Mouse (Mus musculus): ENCODE data around the gene Adrm1. TPM values are rescaled to one million over a fixed set of nuclear protein-coding genes. Genes with fewer than 3 reads are reported as not detected.

The Adrm1 gene
- polyA plus RNA-seq, 1 experiment from 2014 or later, result 174 TPM

DNA sequence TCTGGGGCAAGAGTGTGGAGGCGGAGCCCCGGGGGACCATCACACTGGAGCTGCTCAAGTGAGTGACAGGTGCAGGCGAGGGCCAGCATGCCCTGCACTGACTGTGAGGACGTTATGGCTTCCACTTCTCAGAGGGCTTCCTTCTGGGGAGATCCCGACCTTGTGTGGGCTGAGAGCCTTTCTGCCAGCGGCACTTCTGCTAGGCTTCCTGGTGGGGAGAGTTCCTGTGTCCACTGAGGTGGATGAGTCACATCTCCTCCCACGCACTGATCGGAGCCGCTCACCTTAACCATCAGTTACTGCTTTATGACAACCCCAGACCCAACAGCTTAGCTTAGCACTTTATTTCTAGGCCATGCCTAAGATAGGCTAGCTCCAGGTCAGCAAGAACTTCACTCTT is 22.7 kb upstream of the Adrm1 start:
- no peaks in the 10 kb centered on the region for H3K9me3 ChIP-seq (ENCODE audit: control insufficient read depth, low read length)
- H3K9ac ChIP-seq (ENCODE audit: low read depth, low read length), result no peak overlapping the region
- no peaks in the 10 kb centered on the region for H3K4me1 ChIP-seq (replicated peaks; ENCODE audit: control insufficient read depth, insufficient read depth, low read length)
- H3K4me2 ChIP-seq (replicated peaks; ENCODE audit: low read depth, low read length), result no peak overlapping the region
- no peak overlapping the region for H3K27ac ChIP-seq (ENCODE audit: low read depth, low read length)
- ATAC-seq (ENCODE audit: low FRiP score) (no peak), DNase-seq (ENCODE audit: low spot score) (no peak)
- H3K27me3 ChIP-seq (ENCODE audit: control insufficient read depth, insufficient read depth, low read length), result no peaks in the 10 kb centered on the region
- H3K36me3 ChIP-seq (ENCODE audit: control insufficient read depth, insufficient read depth, low read length), result 0 out of 2 replicates have a peak, but pooled peaks cover 4% of the 10 kb centered on the region
- 91% methylated on average over 9 of the region's 9 CpGs for WGBS
- H3K4me3 ChIP-seq (ENCODE audit: low read depth, low read length), result no peak overlapping the region

GRCm38 (mm10) chr2:180154796-180155195 is 16.5 kb upstream of the Adrm1 start:
- peaks cover 2% of the 10 kb centered on the region; the same call in 1 of the 2 replicates for H3K36me3 ChIP-seq (ENCODE audit: control insufficient read depth, insufficient read depth, low read length)
- no peaks in the 10 kb centered on the region for H3K9me3 ChIP-seq (ENCODE audit: control insufficient read depth, low read length)

DNA sequence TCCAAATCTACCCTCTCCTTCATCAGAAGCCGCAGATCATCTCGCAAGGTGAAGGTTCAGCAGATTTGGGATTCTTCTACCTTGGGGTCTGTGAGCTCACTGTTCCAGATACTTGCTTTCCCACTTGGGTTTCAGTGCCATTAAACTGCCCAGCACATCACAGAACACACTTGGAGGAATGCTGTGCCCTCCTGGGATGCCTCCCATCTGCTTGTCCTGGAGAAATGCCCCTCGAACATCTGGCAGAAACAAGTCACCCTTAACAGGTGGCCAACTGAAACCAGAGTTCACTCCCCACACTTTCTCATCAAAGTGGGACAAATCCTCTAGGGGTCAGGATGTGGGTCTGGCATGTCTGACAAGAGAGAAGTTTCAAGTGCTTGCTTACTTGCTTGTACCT is 12.7 kb upstream of the Adrm1 start:
- DNase-seq (ENCODE audit: low spot score) (no peak), ATAC-seq (ENCODE audit: low FRiP score) (no peak)
- no peak overlapping the region for H3K4me2 ChIP-seq (replicated peaks; ENCODE audit: low read depth, low read length)
- H3K9me3 ChIP-seq (ENCODE audit: control insufficient read depth, low read length), result no peaks in the 10 kb centered on the region
- peaks cover 5% of the 10 kb centered on the region; the same call in 1 of the 2 replicates for H3K36me3 ChIP-seq (ENCODE audit: control insufficient read depth, insufficient read depth, low read length)
- H3K4me3 ChIP-seq (ENCODE audit: low read depth, low read length), result no peak overlapping the region
- no peaks in the 10 kb centered on the region for H3K27me3 ChIP-seq (ENCODE audit: control insufficient read depth, insufficient read depth, low read length)
- WGBS, result 93% methylated on average over 3 of the region's 3 CpGs
- H3K27ac ChIP-seq (ENCODE audit: low read depth, low read length), result no peak overlapping the region
- no peaks in the 10 kb centered on the region for H3K4me1 ChIP-seq (replicated peaks; ENCODE audit: control insufficient read depth, insufficient read depth, low read length)
- H3K9ac ChIP-seq (ENCODE audit: low read depth, low read length), result no peak overlapping the region

More at GRCm38 (mm10) chr2:180154796-180155195, 16.5 kb upstream of the Adrm1 start:
- H3K4me3 ChIP-seq (ENCODE audit: low read depth, low read length), result no peak overlapping the region
- H3K4me1 ChIP-seq (replicated peaks; ENCODE audit: control insufficient read depth, insufficient read depth, low read length), result no peaks in the 10 kb centered on the region
- no peak for ATAC-seq (ENCODE audit: low FRiP score)
- 75% methylated on average over 3 of the region's 3 CpGs for WGBS
- DNase-seq (ENCODE audit: low spot score), result no peak
- H3K27me3 ChIP-seq (ENCODE audit: control insufficient read depth, insufficient read depth, low read length), result no peaks in the 10 kb centered on the region
- no peak overlapping the region for H3K4me2 ChIP-seq (replicated peaks; ENCODE audit: low read depth, low read length)
- no peak overlapping the region for H3K27ac ChIP-seq (ENCODE audit: low read depth, low read length)
- H3K9ac ChIP-seq (ENCODE audit: low read depth, low read length), result no peak overlapping the region

GRCm38 (mm10) chr2:180165855-180166254 is 5.4 kb upstream of the Adrm1 start:
- H3K4me3 ChIP-seq (ENCODE audit: low read depth, low read length), result no peak overlapping the region
- H3K4me1 ChIP-seq (replicated peaks; ENCODE audit: control insufficient read depth, insufficient read depth, low read length), result no peaks in the 10 kb centered on the region; the same call in 1 of the 2 replicates
- peaks cover 3% of the 10 kb centered on the region; the same call in 1 of the 2 replicates for H3K36me3 ChIP-seq (ENCODE audit: control insufficient read depth, insufficient read depth, low read length)
- H3K27me3 ChIP-seq (ENCODE audit: control insufficient read depth, insufficient read depth, low read length), result no peaks in the 10 kb centered on the region
- H3K9ac ChIP-seq (ENCODE audit: low read depth, low read length), result no peak overlapping the region
- DNase-seq (ENCODE audit: low spot score), result no peak
- H3K27ac ChIP-seq (ENCODE audit: low read depth, low read length), result no peak overlapping the region
- no peak for ATAC-seq (ENCODE audit: low FRiP score)
- no peaks in the 10 kb centered on the region for H3K9me3 ChIP-seq (ENCODE audit: control insufficient read depth, low read length)
- WGBS, result 88% methylated on average over 2 of the region's 2 CpGs
- H3K4me2 ChIP-seq (replicated peaks; ENCODE audit: low read depth, low read length), result no peak overlapping the region

- no peak overlapping the region for H3K4me3 ChIP-seq (ENCODE audit: low read depth, low read length)
- 88% methylated on average over 2 of the region's 2 CpGs for WGBS
- no peak for DNase-seq (ENCODE audit: low spot score)
- no peaks in the 10 kb centered on the region for H3K9me3 ChIP-seq (ENCODE audit: control insufficient read depth, low read length)
- H3K27ac ChIP-seq (ENCODE audit: low read depth, low read length), result no peak overlapping the region
- no peak for ATAC-seq (ENCODE audit: low FRiP score)
- H3K9ac ChIP-seq (ENCODE audit: low read depth, low read length), result no peak overlapping the region
- no peaks in the 10 kb centered on the region; the same call in 1 of the 2 replicates for H3K4me1 ChIP-seq (replicated peaks; ENCODE audit: control insufficient read depth, insufficient read depth, low read length)
- no peak overlapping the region for H3K4me2 ChIP-seq (replicated peaks; ENCODE audit: low read depth, low read length)
- H3K36me3 ChIP-seq (ENCODE audit: control insufficient read depth, insufficient read depth, low read length), result peaks cover 3% of the 10 kb centered on the region; the same call in 1 of the 2 replicates
- no peaks in the 10 kb centered on the region for H3K27me3 ChIP-seq (ENCODE audit: control insufficient read depth, insufficient read depth, low read length)
Measured at GRCm38 (mm10) chr2:180166869-180167268, 4.4 kb upstream of the Adrm1 start.

DNA sequence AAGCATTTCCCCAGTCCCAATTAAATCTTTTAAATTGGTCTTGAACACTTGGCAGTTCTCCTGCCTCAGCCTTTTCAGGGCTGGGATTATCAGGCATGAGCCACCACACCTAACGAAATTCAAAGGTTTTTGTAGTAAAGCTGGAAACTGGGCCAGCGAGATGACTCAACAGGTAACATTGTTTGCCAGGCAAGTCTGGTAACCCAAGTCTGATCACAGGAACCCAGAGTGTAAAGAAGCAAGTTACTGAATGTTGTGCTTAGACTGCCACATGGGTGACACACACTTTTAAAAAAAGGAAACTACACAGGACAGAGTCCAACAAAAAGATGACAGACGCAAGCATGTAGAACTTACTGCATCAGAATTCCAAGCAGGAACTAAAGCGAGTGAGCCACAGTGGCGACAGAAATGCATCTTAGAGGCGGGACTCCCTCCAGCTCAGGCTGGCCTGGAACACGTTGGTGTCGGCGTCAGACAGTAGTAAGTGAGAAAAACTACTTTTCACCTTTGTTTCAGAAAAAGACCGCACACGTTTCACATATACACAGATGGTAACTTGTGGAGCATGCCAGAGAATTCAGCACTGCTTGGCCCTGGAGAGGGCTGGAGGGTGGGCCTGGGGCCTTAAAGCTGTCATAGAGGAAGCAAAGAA is 1.0 kb upstream of the Adrm1 start:
- Histone ChIP-seq H3K4me1 (replicated peaks; ENCODE audit: control insufficient read depth, insufficient read depth, low read length) (no peaks in the 10 kb centered on the region; the same call in 1 of the 2 replicates), H3K4me2 (replicated peaks; ENCODE audit: low read depth, low read length) (no peak overlapping the region), H3K27me3 (ENCODE audit: control insufficient read depth, insufficient read depth, low read length) (no peaks in the 10 kb centered on the region), H3K36me3 (ENCODE audit: control insufficient read depth, insufficient read depth, low read length) (peaks cover 5% of the 10 kb centered on the region; the same call in 1 of the 2 replicates), H3K9ac (ENCODE audit: low read depth, low read length) (no peak overlapping the region), H3K9me3 (ENCODE audit: control insufficient read depth, low read length) (no peaks in the 10 kb centered on the region), H3K4me3 (ENCODE audit: low read depth, low read length) (no peak overlapping the region), H3K27ac (ENCODE audit: low read depth, low read length) (no peak overlapping the region)
- WGBS, result 93% methylated on average over 11 of the region's 11 CpGs
- no peak for ATAC-seq (ENCODE audit: low FRiP score)
- no peak for DNase-seq (ENCODE audit: low spot score)

- Histone ChIP-seq H3K36me3 (ENCODE audit: control insufficient read depth, insufficient read depth, low read length) (peaks cover 7% of the 10 kb centered on the region; the same call in 1 of the 2 replicates), H3K9me3 (ENCODE audit: control insufficient read depth, low read length) (no peaks in the 10 kb centered on the region), H3K4me2 (replicated peaks; ENCODE audit: low read depth, low read length) (peak overlapping the region; percentile 93), H3K27ac (ENCODE audit: low read depth, low read length) (peak overlapping the region; percentile 82), H3K9ac (ENCODE audit: low read depth, low read length) (peak overlapping the region; percentile 81), H3K4me1 (replicated peaks; ENCODE audit: control insufficient read depth, insufficient read depth, low read length) (no peaks in the 10 kb centered on the region; the same call in 1 of the 2 replicates), H3K4me3 (ENCODE audit: low read depth, low read length) (peak overlapping the region; percentile 68), H3K27me3 (ENCODE audit: control insufficient read depth, insufficient read depth, low read length) (no peaks in the 10 kb centered on the region)
- no peak for DNase-seq (ENCODE audit: low spot score)
- peak; percentile 81 for ATAC-seq (ENCODE audit: low FRiP score)
- under 1% methylated on average over 67 of the region's 80 CpGs for WGBS
Measured at GRCm38 (mm10) chr2:180171522-180172070, 311 bp downstream of the Adrm1 start.

DNA sequence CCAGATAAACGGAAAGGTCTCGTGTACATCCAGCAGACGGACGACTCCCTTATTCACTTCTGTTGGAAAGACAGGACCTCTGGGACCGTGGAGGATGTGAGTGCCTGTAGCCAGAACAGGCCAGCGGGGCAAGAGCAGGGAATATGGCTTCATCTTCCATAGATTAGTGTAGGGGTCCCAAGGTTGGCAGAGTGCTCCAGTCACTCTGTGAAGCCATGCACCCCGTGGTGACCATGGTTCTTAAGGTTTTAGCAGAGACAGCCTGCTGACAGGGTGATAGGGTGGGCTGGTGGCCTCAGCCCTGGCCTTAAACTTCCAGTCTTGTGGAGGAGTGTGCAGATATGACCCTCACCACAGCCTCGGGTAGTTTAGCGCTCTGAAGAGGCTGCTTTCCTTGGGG is 867 bp downstream of the Adrm1 start:
- Histone ChIP-seq H3K4me1 (replicated peaks; ENCODE audit: control insufficient read depth, insufficient read depth, low read length) (no peaks in the 10 kb centered on the region; the same call in 1 of the 2 replicates), H3K4me2 (replicated peaks; ENCODE audit: low read depth, low read length) (peak overlapping the region; percentile 93), H3K27ac (ENCODE audit: low read depth, low read length) (peak overlapping the region; percentile 82; the same call in 1 of the 2 replicates), H3K9ac (ENCODE audit: low read depth, low read length) (peak overlapping the region; percentile 81), H3K9me3 (ENCODE audit: control insufficient read depth, low read length) (no peaks in the 10 kb centered on the region), H3K27me3 (ENCODE audit: control insufficient read depth, insufficient read depth, low read length) (no peaks in the 10 kb centered on the region), H3K4me3 (ENCODE audit: low read depth, low read length) (peak overlapping the region; percentile 68), H3K36me3 (ENCODE audit: control insufficient read depth, insufficient read depth, low read length) (peaks cover 7% of the 10 kb centered on the region; the same call in 1 of the 2 replicates)
- WGBS, result 8% methylated on average over 7 of the region's 9 CpGs
- 0 out of 2 replicates have a peak, but pooled peaks have one; percentile 10 for ATAC-seq (ENCODE audit: low FRiP score)
- DNase-seq (ENCODE audit: low spot score), result peak; percentile 26
